Mouse (Mus musculus) liver, embryonic 11.5 days (tissue): Measurements from ENCODE around the gene Atpif1. TPM values are rescaled to one million over a fixed set of nuclear protein-coding genes. Genes with fewer than 3 reads are reported as not detected.
"Not testable (repeated sequence)": the region's sequence is repeated elsewhere in the genome, so short reads cannot be mapped to it uniquely, and the experiment has no call there.

Experiments used
- ATAC-seq: fragments of 200-750 bp; cut with Nextera tagmentation; replicated peaks from 2 replicates; pipeline ENCODE4 v1.8.0; 2017; ENCODE audit warnings: moderate number of reproducible peaks, mild to moderate bottlenecking, moderate TSS enrichment, moderate library complexity; ENCODE audit not compliant: low FRiP score
- DNase-seq: peaks from one replicate; pipeline ENCODE4 v3.0.0-alpha.2; 2017; ENCODE audit warnings: low spot score
- H3K27ac ChIP-seq: fragments of 300-500 bp; sonication (generic); 2 replicates; pipeline ENCODE4 v1.5.1; 2014; ENCODE audit warnings: mild to moderate bottlenecking, low read depth, low read length, control low read depth
- H3K27me3 ChIP-seq: fragments of 300-500 bp; sonication (generic); replicated peaks from 2 replicates; pipeline ENCODE4 v1.6.1; 2014; ENCODE audit warnings: low read length, mixed read lengths; ENCODE audit not compliant: control insufficient read depth, insufficient read depth
- H3K36me3 ChIP-seq: fragments of 300-500 bp; sonication (generic); 2 replicates; pipeline ENCODE4 v1.6.1; 2014; ENCODE audit warnings: mild to moderate bottlenecking, low read length, moderate library complexity, mixed read lengths; ENCODE audit not compliant: control insufficient read depth, insufficient read depth
- H3K4me1 ChIP-seq: fragments of 300-500 bp; sonication (generic); replicated peaks from 2 replicates; pipeline ENCODE4 v1.6.1; 2014; ENCODE audit warnings: low read length, mixed read lengths; ENCODE audit not compliant: control insufficient read depth, insufficient read depth
- H3K4me2 ChIP-seq: fragments of 300-500 bp; sonication (generic); 2 replicates; pipeline ENCODE4 v1.6.1; 2014; ENCODE audit warnings: mild to moderate bottlenecking, control low read depth, moderate library complexity
- H3K4me3 ChIP-seq: fragments of 300-500 bp; sonication (generic); 2 replicates; pipeline ENCODE4 v1.5.1; 2014; ENCODE audit warnings: low read depth, low read length, control low read depth
- H3K9ac ChIP-seq: fragments of 300-500 bp; sonication (generic); 2 replicates; pipeline ENCODE4 v1.6.1; 2014; ENCODE audit warnings: low read depth, low read length, control low read depth
- H3K9me3 ChIP-seq: fragments of 300-500 bp; sonication (generic); 2 replicates; pipeline ENCODE4 v1.6.1; 2016; ENCODE audit warnings: low read length, inconsistent platforms, mixed read lengths; ENCODE audit not compliant: control insufficient read depth
- WGBS: fragments of 180-500 bp; shearing (Covaris S2); extraction: QIAGEN DNeasy Blood & Tissue Kit; methylation state at CpG from one replicate; pipeline ENCODE4 v1.1.7; 2014; 5-methylcytosine and 5-hydroxymethylcytosine counted together
- polyA plus RNA-seq: library from polyadenylated mRNA; unstranded; fragments of >200 nt; fragmentation: Nextera tagmentation; extraction: Ambion mirVana; gene quantifications from 2 replicates; pipeline ENCODE4 v1.2.1, GENCODE M21; 2014

The Atpif1 gene
- polyA plus RNA-seq, 1 experiment from 2014 or later, result 1,952 TPM

GRCm38 (mm10) chr4:132491057-132491456, 42.4 kb downstream of the Atpif1 start:
- Histone ChIP-seq H3K27ac (no peak overlapping the region), H3K36me3 (peaks cover 2% of the 10 kb centered on the region; the same call in 1 of the 2 replicates), H3K9me3 (no peaks in the 10 kb centered on the region), H3K4me3 (no peak overlapping the region), H3K4me2 (no peak overlapping the region), H3K27me3 (no peaks in the 10 kb centered on the region), H3K9ac (no peak overlapping the region), H3K4me1 (peaks cover 3% of the 10 kb centered on the region; the same call in 1 of the 2 replicates)
- 84% methylated on average over 8 of the region's 8 CpGs for WGBS
- DNase-seq (no peak), ATAC-seq (no peak)

GRCm38 (mm10) chr4:132490273-132491010, 43.0 kb downstream of the Atpif1 start:
- Histone ChIP-seq H3K9ac (no peak overlapping the region), H3K4me1 (peaks cover 3% of the 10 kb centered on the region; the same call in 1 of the 2 replicates), H3K9me3 (no peaks in the 10 kb centered on the region), H3K4me2 (no peak overlapping the region), H3K36me3 (peaks cover 2% of the 10 kb centered on the region; the same call in 1 of the 2 replicates), H3K4me3 (no peak overlapping the region), H3K27me3 (no peaks in the 10 kb centered on the region), H3K27ac (no peak overlapping the region)
- no peak for ATAC-seq
- WGBS, result 78% methylated on average over 15 of the region's 15 CpGs
- DNase-seq, result no peak

DNA sequence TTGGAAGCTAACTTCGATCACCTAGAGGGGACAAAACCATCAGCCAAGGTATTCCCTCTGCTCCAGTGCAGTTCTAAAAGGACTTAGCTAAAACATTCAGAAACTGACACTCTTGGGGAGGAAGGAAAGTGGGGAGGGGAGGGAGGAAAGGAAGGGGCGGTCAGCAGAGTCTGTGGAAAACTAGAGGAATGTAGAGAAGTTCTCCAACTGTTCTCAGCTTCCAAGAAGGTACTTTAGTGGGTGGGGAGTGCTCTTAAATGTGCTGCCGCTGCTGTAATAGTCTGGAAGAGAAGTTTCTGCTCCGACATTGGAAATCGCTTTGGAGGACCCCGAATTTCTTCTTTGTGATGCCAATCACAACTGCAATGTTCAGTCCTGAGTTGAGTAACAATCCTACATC, 44.5 kb downstream of the Atpif1 start:
- Histone ChIP-seq H3K4me1 (peaks cover 3% of the 10 kb centered on the region; the same call in 1 of the 2 replicates), H3K27ac (no peak overlapping the region), H3K4me3 (no peak overlapping the region), H3K36me3 (peaks cover 2% of the 10 kb centered on the region; the same call in 1 of the 2 replicates), H3K9ac (no peak overlapping the region), H3K9me3 (no peaks in the 10 kb centered on the region), H3K4me2 (no peak overlapping the region), H3K27me3 (no peaks in the 10 kb centered on the region)
- no peak for DNase-seq
- ATAC-seq, result no peak
- 68% methylated on average over 6 of the region's 6 CpGs for WGBS

GRCm38 (mm10) chr4:132488521-132488920, 44.9 kb downstream of the Atpif1 start:
- Histone ChIP-seq H3K9me3 (no peaks in the 10 kb centered on the region), H3K9ac (no peak overlapping the region), H3K27me3 (no peaks in the 10 kb centered on the region), H3K27ac (no peak overlapping the region), H3K36me3 (no peaks in the 10 kb centered on the region; the same call in 1 of the 2 replicates), H3K4me3 (no peak overlapping the region), H3K4me1 (peaks cover 3% of the 10 kb centered on the region; the same call in 1 of the 2 replicates), H3K4me2 (no peak overlapping the region)
- ATAC-seq (no peak), DNase-seq (no peak)
- WGBS, result 85% methylated on average over 3 of the region's 3 CpGs

DNA sequence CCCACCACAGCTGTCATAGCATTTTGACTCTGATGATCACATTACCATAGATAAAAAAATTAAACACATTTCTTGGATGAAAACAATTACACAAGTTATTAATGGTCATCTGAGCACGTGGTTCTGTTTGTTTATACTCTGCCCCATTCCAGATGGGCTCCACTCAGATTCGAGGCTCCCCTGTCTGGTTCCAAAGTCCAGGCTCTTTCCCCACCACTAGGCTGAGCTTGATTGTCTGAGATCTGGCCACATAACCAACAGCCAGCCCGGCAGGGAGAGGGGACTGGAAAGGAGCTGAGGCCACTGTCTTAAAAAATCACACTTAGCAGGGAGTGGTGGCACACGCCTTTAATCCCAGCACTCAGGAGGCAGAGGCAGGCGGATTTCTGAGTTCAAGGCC, 48.6 kb downstream of the Atpif1 start:
- H3K9me3 ChIP-seq, result no peaks in the 10 kb centered on the region
- no peak overlapping the region for H3K9ac ChIP-seq
- ATAC-seq (no peak), DNase-seq (no peak)
- H3K4me3 ChIP-seq, result no peak overlapping the region
- H3K27ac ChIP-seq, result no peak overlapping the region
- 0 out of 2 replicates have a peak, but pooled peaks cover 3% of the 10 kb centered on the region for H3K4me1 ChIP-seq
- whole genome bisulfite sequencing, result 59% methylated on average over 5 of the region's 5 CpGs
- H3K27me3 ChIP-seq, result no peaks in the 10 kb centered on the region
- no peak overlapping the region for H3K4me2 ChIP-seq
- no peaks in the 10 kb centered on the region for H3K36me3 ChIP-seq

GRCm38 (mm10) chr4:132484231-132484630, 49.2 kb downstream of the Atpif1 start:
- 77% methylated on average over 4 of the region's 4 CpGs for WGBS
- ATAC-seq (no peak), DNase-seq (no peak)
- H3K36me3 ChIP-seq, result no peaks in the 10 kb centered on the region
- no peak overlapping the region for H3K9ac ChIP-seq
- H3K4me2 ChIP-seq, result no peak overlapping the region
- no peak overlapping the region for H3K27ac ChIP-seq
- H3K4me1 ChIP-seq, result 0 out of 2 replicates have a peak, but pooled peaks cover 3% of the 10 kb centered on the region
- no peaks in the 10 kb centered on the region for H3K9me3 ChIP-seq
- H3K27me3 ChIP-seq, result no peaks in the 10 kb centered on the region
- H3K4me3 ChIP-seq, result no peak overlapping the region

DNA sequence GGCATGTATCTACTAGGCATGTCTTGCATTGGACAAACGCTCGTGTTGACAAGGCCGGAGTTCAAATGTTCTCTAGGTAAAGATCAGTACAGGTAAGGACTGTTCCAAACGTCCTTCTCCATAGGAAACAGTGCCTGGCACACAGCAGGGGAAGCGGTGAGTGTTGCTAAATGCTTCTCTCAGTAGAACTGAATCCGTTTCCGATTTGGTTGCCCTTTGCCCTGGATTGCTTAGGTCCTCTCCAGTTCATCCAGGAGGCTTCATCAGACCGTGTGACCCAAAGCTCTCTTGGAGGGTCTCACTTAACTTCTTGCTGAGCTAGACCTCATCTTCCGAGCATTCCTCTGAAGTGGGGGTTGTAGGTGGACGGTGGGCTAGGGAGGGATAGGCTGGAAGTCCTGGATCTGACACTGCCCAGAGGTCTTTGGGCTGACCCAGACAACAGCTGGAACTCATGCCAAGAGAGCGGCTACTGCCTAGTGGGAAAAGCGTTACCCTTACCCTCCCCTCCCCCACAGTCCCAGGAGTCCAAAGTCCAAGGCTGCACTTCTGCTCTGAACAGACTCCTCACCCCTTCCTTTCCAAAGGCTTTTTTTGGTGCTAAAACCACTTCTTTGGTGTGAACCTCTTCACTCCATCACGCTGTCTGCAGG, 50.4 kb downstream of the Atpif1 start:
- H3K27ac ChIP-seq, result no peak overlapping the region
- H3K36me3 ChIP-seq, result no peaks in the 10 kb centered on the region
- no peaks in the 10 kb centered on the region for H3K9me3 ChIP-seq
- H3K9ac ChIP-seq, result no peak overlapping the region
- 0 out of 2 replicates have a peak, but pooled peaks cover 3% of the 10 kb centered on the region for H3K4me1 ChIP-seq
- H3K27me3 ChIP-seq, result no peaks in the 10 kb centered on the region
- no peak for DNase-seq
- WGBS, result 64% methylated on average over 13 of the region's 13 CpGs
- ATAC-seq, result no peak
- H3K4me3 ChIP-seq, result no peak overlapping the region
- H3K4me2 ChIP-seq, result no peak overlapping the region

DNA sequence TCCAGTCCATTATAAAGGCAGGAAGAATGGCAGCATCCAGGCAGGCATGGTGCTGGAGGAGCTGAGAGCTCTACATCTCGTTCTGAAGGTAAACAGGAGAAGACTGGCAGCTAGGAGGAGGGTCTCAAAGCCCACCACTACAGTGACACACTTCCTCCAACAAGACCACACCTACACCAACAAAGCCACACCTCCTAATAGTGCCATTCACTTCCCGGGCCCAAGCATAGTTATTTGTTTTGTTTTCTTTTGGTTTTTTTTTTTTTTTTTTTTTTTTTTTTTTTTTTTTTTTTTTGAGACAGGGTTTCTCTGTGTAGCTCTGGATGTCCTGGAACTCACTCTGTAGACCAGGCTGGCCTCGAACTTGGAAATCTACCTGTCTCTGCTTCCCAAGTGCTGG, 51.4 kb downstream of the Atpif1 start:
- H3K4me3 ChIP-seq, H3K4me2 ChIP-seq, H3K36me3 ChIP-seq, H3K27ac ChIP-seq, DNase-seq, H3K4me1 ChIP-seq, ATAC-seq, H3K9me3 ChIP-seq, H3K27me3 ChIP-seq, H3K9ac ChIP-seq: not testable (repeated sequence)
- 58% methylated on average over 3 of the region's 3 CpGs for WGBS
